Mouse (Mus musculus): ENCODE data around the gene Nmral1. TPM values are rescaled to one million over a fixed set of nuclear protein-coding genes. Genes with fewer than 3 reads are reported as not detected.
"Not testable (repeated sequence)": the region's sequence is repeated elsewhere in the genome, so short reads cannot be mapped to it uniquely, and the experiment has no call there.

The Nmral1 gene
- polyA plus RNA-seq, 1 experiment from 2014 or later, result 24.1 TPM

DNA sequence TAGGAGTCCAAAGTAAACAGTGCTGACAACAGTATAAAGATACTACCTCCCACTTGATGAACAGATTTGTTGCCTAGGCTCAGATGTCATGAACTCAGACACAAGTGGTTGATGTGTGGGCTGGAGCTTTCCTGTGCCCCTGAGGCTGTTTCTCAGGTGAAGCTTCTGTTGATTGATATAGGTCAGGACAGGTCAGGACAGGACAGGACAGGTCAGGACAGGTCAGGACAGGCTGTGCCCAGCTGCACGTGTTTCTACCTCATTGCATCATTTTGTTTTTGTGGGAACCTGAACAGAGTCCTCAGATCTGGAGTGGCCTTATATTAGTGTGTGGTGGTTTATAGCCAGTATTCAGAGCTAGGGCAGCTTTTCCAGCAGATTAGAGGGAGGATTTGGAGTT lies 16.5 kb downstream of the Nmral1 start:
- Histone ChIP-seq H3K27me3 (ENCODE audit: insufficient read depth, low read length) (no peaks in the 10 kb centered on the region), H3K4me3 (ENCODE audit: low read depth, low read length) (no peak overlapping the region), H3K4me1 (ENCODE audit: insufficient read depth) (0 out of 2 replicates have a peak, but pooled peaks cover 2% of the 10 kb centered on the region), H3K4me2 (ENCODE audit: low read depth, low read length) (no peak overlapping the region), H3K9me3 (ENCODE audit: low read length) (no peaks in the 10 kb centered on the region), H3K27ac (ENCODE audit: low read depth) (peak overlapping the region; percentile 94), H3K36me3 (replicated peaks; ENCODE audit: insufficient read depth, low read length) (peaks cover 86% of the 10 kb centered on the region), H3K9ac (replicated peaks) (0 out of 2 replicates have a peak overlapping the region, but pooled peaks have one; percentile 30)
- TF ChIP-seq EP300 (IDR thresholded peaks at IDR 0.05; ENCODE audit: low read depth) (peak; percentile 95), CTCF (IDR thresholded peaks at IDR 0.05; ENCODE audit: low read depth) (no peak)
- DNase-seq (peak; percentile 78), ATAC-seq (peak; percentile 97)
- WGBS (ENCODE audit: insufficient replicate concordance), result 63% methylated on average over 1 of the region's 1 CpGs

DNA sequence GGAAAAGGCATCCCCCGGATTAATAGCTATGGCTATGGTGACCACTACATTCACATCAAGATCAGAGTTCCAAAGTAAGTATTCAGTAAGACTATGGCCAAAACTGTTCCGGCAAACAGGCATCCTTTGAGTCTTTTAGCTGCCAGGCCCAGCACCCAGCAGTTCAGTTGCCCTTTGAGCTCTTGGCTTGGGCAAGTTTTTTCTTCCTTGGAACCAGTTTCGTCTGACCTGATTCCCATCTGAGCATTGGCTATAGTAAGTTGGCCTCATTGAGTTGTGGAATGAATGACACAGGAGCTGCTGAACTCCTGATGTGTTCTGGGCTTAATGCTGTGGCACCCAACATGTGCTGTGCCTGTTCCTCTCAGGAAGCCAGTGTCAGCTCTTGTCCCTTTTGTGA lies 17.9 kb downstream of the Nmral1 start:
- ATAC-seq, result no peak
- peaks cover 86% of the 10 kb centered on the region for H3K36me3 ChIP-seq (replicated peaks; ENCODE audit: insufficient read depth, low read length)

DNA sequence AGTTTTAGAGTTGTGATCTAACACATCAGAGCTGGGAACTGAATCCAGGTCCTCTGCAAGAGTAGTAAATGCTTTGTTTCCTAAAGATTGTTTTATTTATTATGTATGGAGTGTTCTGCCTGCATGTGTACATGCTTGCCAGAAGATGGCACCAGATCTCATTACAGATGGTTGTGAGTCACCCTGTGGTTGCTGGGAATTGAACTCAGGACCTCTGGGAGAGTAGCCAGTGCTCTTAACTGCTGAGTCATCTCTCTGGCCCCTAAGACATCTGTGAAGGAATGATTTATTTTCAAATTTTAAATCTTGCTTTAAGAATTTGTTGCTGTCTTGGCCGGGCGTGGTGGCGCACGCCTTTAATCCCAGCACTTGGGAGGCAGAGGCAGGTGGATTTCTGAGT lies 29.8 kb downstream of the Nmral1 start:
- H3K4me2 ChIP-seq (ENCODE audit: low read depth, low read length); H3K27ac ChIP-seq (ENCODE audit: low read depth); H3K4me1 ChIP-seq (ENCODE audit: insufficient read depth); H3K9me3 ChIP-seq (ENCODE audit: low read length); DNase-seq; ATAC-seq; H3K4me3 ChIP-seq (ENCODE audit: low read depth, low read length); H3K9ac ChIP-seq (replicated peaks); H3K27me3 ChIP-seq (ENCODE audit: insufficient read depth, low read length): not testable (repeated sequence)
- WGBS (ENCODE audit: insufficient replicate concordance), result 94% methylated on average over 4 of the region's 4 CpGs
- H3K36me3 ChIP-seq (replicated peaks; ENCODE audit: insufficient read depth, low read length), result peaks cover 46% of the 10 kb centered on the region
- peak; percentile 39 for TF ChIP-seq CTCF (IDR thresholded peaks at IDR 0.05; ENCODE audit: low read depth)

More for the DNA sequence above, 17.9 kb downstream of the Nmral1 start:
- Histone ChIP-seq H3K4me2 (ENCODE audit: low read depth, low read length) (no peak overlapping the region), H3K9me3 (ENCODE audit: low read length) (no peaks in the 10 kb centered on the region), H3K9ac (replicated peaks) (no peak overlapping the region), H3K4me1 (ENCODE audit: insufficient read depth) (0 out of 2 replicates have a peak, but pooled peaks cover 2% of the 10 kb centered on the region), H3K27me3 (ENCODE audit: insufficient read depth, low read length) (no peaks in the 10 kb centered on the region), H3K4me3 (ENCODE audit: low read depth, low read length) (no peak overlapping the region), H3K27ac (ENCODE audit: low read depth) (peak overlapping the region; percentile 94)
- no peak for DNase-seq
- WGBS (ENCODE audit: insufficient replicate concordance), result 80% methylated on average over 3 of the region's 3 CpGs
- TF ChIP-seq EP300 (IDR thresholded peaks at IDR 0.05; ENCODE audit: low read depth), result no peak
- no peak for TF ChIP-seq CTCF (IDR thresholded peaks at IDR 0.05; ENCODE audit: low read depth)

DNA sequence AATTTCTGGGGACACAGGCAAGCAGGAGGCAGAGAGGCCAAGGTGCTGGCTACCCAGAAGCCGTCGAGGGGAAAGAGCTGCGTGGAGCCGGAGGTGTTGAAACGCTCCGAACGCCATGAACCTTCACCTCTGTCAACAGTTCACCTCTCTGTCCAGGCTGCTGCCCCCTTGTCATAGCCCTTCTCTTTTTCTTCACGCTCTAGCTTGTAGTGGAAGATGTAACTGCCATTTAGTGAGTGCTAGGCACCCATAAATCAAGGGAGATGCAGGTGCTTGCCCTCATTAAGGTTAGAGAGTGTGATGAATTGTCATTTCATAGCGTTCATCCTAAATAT lies 34.7 kb downstream of the Nmral1 start:
- TF ChIP-seq CTCF (IDR thresholded peaks at IDR 0.05; ENCODE audit: low read depth) (no peak), EP300 (IDR thresholded peaks at IDR 0.05; ENCODE audit: low read depth) (no peak)
- Histone ChIP-seq H3K4me2 (ENCODE audit: low read depth, low read length) (peak overlapping the region; percentile 86), H3K27ac (ENCODE audit: low read depth) (peak overlapping the region; percentile 91), H3K9me3 (ENCODE audit: low read length) (0 out of 2 replicates have a peak, but pooled peaks cover 2% of the 10 kb centered on the region), H3K4me1 (ENCODE audit: insufficient read depth) (peaks cover 20% of the 10 kb centered on the region; the same call in 1 of the 2 replicates), H3K9ac (replicated peaks) (peak overlapping the region; percentile 86), H3K27me3 (ENCODE audit: insufficient read depth, low read length) (no peaks in the 10 kb centered on the region), H3K4me3 (ENCODE audit: low read depth, low read length) (peak overlapping the region; percentile 91), H3K36me3 (replicated peaks; ENCODE audit: insufficient read depth, low read length) (peaks cover 13% of the 10 kb centered on the region)
- 1% methylated on average over 9 of the region's 9 CpGs for WGBS (ENCODE audit: insufficient replicate concordance)
- ATAC-seq, result peak; percentile 51
- no peak for DNase-seq

DNA sequence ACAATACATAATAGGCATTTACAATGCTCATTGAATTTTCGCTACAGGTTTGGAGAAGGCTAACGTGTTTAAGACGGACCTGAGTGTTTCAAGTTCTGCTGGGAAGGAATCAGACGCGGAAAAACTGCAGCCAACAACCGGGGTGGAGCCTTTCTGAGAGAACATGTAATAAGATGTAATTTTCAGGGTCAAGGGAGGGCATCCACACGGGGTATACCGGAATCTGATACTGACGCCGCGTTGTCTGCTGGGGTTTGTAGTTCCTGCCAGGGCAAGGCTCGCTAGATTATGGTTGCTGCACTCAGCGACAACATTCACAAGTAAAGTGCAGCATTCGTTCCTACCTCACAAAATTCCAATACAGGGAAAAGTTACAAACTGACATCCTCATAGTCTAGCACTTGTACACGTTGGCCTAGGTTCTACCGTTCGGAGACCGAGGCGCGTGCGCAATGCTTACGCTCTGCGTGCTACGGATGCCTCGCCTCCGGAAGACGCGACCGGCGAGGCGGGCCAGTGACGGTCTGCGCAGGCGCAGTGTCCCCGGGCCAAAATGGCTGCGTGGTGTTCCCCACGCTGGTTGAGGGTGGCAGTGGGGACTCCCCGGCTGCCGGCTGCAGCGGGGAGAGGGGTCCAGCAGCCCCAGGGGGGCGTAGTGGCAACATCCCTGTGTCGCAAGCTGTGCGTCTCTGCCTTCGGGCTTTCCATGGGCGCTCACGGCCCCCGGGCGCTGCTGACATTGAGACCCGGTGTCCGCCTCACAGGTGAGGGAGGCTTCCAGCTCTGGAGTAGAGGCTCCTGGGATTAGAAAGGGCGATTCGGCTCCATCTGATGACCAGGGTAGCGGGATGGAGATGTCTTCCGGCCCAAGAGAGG lies 35.3 kb downstream of the Nmral1 start:
- Histone ChIP-seq H3K9ac (replicated peaks) (peak overlapping the region; percentile 86), H3K36me3 (replicated peaks; ENCODE audit: insufficient read depth, low read length) (peaks cover 9% of the 10 kb centered on the region), H3K9me3 (ENCODE audit: low read length) (no peaks in the 10 kb centered on the region), H3K27me3 (ENCODE audit: insufficient read depth, low read length) (no peaks in the 10 kb centered on the region), H3K27ac (ENCODE audit: low read depth) (peak overlapping the region; percentile 91), H3K4me2 (ENCODE audit: low read depth, low read length) (peak overlapping the region; percentile 86), H3K4me3 (ENCODE audit: low read depth, low read length) (peak overlapping the region; percentile 91), H3K4me1 (ENCODE audit: insufficient read depth) (peaks cover 22% of the 10 kb centered on the region)
- DNase-seq, result peak; percentile 97
- WGBS (ENCODE audit: insufficient replicate concordance), result under 1% methylated on average over 54 of the region's 54 CpGs
- ATAC-seq, result peak; percentile 84
- no peak for TF ChIP-seq CTCF (IDR thresholded peaks at IDR 0.05; ENCODE audit: low read depth)
- TF ChIP-seq EP300 (IDR thresholded peaks at IDR 0.05; ENCODE audit: low read depth), result peak; percentile 30; the same call in 1 of the 2 replicates

DNA sequence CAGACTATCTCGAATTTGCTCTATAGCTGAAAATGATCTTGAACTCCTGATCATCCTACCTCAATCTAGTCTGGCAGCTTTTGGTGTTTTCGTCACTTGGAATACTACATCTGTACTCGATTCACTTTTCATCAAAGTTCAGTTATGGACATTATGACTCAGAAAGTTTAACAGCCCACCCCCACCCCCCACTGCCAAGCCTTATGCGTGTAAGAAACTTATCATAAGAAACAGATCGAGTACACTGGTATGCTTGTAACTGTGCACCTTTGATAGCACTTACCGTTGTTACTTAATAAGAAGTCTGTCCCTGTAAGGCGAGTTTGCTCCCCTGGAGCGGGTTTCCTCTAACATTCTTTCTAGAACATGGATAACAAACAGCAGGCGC lies 36.0 kb downstream of the Nmral1 start:
- WGBS (ENCODE audit: insufficient replicate concordance), result 24% methylated on average over 9 of the region's 9 CpGs

More for the DNA sequence above, 36.0 kb downstream of the Nmral1 start:
- H3K4me1 ChIP-seq (ENCODE audit: insufficient read depth), result peaks cover 29% of the 10 kb centered on the region
- H3K9me3 ChIP-seq (ENCODE audit: low read length), result no peaks in the 10 kb centered on the region
- TF ChIP-seq CTCF (IDR thresholded peaks at IDR 0.05; ENCODE audit: low read depth), result no peak
- TF ChIP-seq EP300 (IDR thresholded peaks at IDR 0.05; ENCODE audit: low read depth), result peak; percentile 33; the same call in 1 of the 2 replicates
- ATAC-seq (0 out of 2 replicates have a peak, but pooled peaks have one; percentile 6), DNase-seq (no peak)
- no peaks in the 10 kb centered on the region for H3K27me3 ChIP-seq (ENCODE audit: insufficient read depth, low read length)
- peak overlapping the region; percentile 91 for H3K27ac ChIP-seq (ENCODE audit: low read depth)
- H3K36me3 ChIP-seq (replicated peaks; ENCODE audit: insufficient read depth, low read length), result peaks cover 6% of the 10 kb centered on the region
- H3K4me3 ChIP-seq (ENCODE audit: low read depth, low read length), result peak overlapping the region; percentile 91
- peak overlapping the region; percentile 86 for H3K9ac ChIP-seq (replicated peaks)
- peak overlapping the region; percentile 86 for H3K4me2 ChIP-seq (ENCODE audit: low read depth, low read length)
